Mouse (Mus musculus): ENCODE data around the gene 4930579F01Rik.

- no peak for TF ChIP-seq CTCF (IDR thresholded peaks at IDR 0.05; ENCODE audit: low read depth)
- TF ChIP-seq EP300 (optimal IDR thresholded peaks at IDR 0.05) = no peak
Observed at GRCm38 (mm10) chr3:138162553-138163183, 31.0 kb downstream of the 4930579F01Rik start.
